Mouse (Mus musculus): ENCODE measurements around the gene Rpl23a. TPM values are rescaled to one million over a fixed set of nuclear protein-coding genes. Genes with fewer than 3 reads are reported as not detected.

Rpl23a gene
- polyA plus RNA-seq (2021; fragmentation: Nextera tagmentation), result 870 and 1,461 TPM in 2 replicates
- long read RNA-seq, experiment 1, transcript Rpl23a-201 (5 exons, 560 nt), result major isoform, 42 of 55 reads
- long read RNA-seq, experiment 1, transcript Rpl23a-202 (4 exons, 588 nt), result minor isoform, 11 of 55 reads
- long read RNA-seq, experiment 1, partial matches to known transcripts, result 0 of 55 reads
- long read RNA-seq, experiment 1, other reads (novel, unspliced or antisense), result 2 of 55 reads
- long read RNA-seq, experiment 2, transcript Rpl23a-201 (5 exons, 560 nt), result major isoform, 593 of 641 reads
- long read RNA-seq, experiment 2, transcript Rpl23a-202 (4 exons, 588 nt), result minor isoform, 37 of 641 reads
- long read RNA-seq, experiment 2, partial matches to known transcripts, result 0 of 641 reads
- long read RNA-seq, experiment 2, other reads (novel, unspliced or antisense), result 11 of 641 reads

GRCm38 (mm10) chr11:78182961-78183844 lies at the start of gene Rpl23a:
Gene Rpl23a (minus strand): TSS chr11:78183584.

DNA sequence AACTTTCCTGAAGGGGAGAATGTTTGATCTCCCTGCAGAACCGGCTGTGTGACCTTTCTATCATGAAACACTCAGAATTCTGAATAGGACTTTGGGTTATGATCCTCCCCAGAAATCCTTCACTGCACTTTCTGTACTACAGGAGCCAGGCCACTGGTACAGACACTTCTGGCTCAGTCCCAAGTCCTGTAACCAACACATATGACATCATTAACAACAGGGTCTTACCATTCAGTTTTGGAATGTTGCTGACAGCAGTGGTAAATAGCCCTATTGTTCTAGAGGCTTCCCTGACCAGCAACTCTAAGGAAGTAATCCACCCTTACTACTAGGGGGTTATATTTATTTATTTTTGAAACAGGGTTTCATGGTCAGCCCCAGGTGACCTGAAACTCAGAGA lies 9.7 kb upstream of the Rpl23a start, which contains the start of gene Proca1:
TSS of gene Proca1 (plus strand) at position 280 of the 400 bp plus-strand sequence.

GRCm38 (mm10) chr11:78188331-78189233 lies 5.2 kb upstream of the Rpl23a start, which contains the start of gene Rab34:
Gene Rab34 (plus strand): TSS chr11:78188430.

GRCm38 (mm10) chr11:78176402-78176862 lies 7.0 kb downstream of the Rpl23a start, which contains the start of the genes Nek8 and Tlcd1:
Gene Nek8 (minus strand): TSS chr11:78176675.
Gene Tlcd1 (plus strand): TSS chr11:78176711.

DNA sequence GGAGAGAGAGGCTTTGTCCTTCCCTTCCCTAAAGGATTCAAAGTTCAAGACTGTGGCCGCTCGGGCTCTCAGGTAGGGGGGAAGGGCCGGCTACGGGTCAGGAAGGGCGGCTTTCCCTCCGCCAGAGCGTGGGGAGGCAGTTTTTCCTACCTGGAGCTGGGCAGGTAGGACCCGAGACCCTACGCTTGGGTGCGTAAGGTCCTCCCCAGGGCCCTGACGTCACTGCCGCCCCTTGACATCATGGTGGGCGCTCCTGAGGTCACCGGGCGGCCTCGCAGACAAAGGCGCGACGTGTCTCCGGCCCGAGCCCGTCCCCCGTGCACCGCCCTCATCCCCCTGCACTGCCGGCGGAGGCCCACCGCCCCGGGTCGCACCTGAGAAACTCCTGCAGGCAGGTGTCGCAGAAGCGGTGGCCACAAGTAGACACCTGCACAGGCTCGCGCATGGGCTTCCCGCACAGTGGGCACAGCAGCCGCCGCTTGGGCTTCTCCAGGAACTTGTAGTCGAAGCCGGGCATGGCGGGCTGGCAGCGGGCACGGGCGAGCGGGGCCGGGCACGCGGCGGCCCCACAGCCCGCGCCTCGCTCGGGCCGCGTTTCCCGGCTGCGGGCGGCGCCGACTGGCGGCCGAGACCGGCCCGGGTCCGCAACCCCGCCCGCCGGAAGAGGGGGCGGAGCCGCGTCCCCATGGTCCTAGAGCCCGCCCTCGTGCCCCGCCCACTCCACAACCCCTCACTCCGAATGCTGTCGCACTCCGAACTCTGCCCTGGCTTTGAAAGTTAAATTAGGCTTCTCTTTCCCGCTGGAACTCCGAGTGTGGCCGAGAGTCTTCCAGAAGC lies 18.2 kb downstream of the Rpl23a start, which contains the start of gene Traf4:
TSS of gene Traf4 (minus strand) at position 666 of the 837 bp plus-strand sequence.

Other genes with a start within 250 kb of the Rpl23a start
- 5.7 and 6.3 TPM in 2 replicates for gene Phf12, start 200.8 kb downstream of the Rpl23a start, polyA plus RNA-seq (2021; fragmentation: Nextera tagmentation)
- gene Dhrs13, start 151.3 kb downstream of the Rpl23a start, polyA plus RNA-seq (2021; fragmentation: Nextera tagmentation), result 8.0 and 8.2 TPM in 2 replicates
- gene Flot2, start 145.7 kb downstream of the Rpl23a start, polyA plus RNA-seq (2021; fragmentation: Nextera tagmentation), result 89.7 and 90.8 TPM in 2 replicates
- 11.0 and 13.0 TPM in 2 replicates for gene Eral1, start 103.2 kb downstream of the Rpl23a start, polyA plus RNA-seq (2021; fragmentation: Nextera tagmentation)
- gene Fam222b, start 88.9 kb downstream of the Rpl23a start, polyA plus RNA-seq (2021; fragmentation: Nextera tagmentation), result 8.8 and 12.2 TPM in 2 replicates
- 3.4 and 8.9 TPM in 2 replicates for gene Traf4, start 18.0 kb downstream of the Rpl23a start, polyA plus RNA-seq (2021; fragmentation: Nextera tagmentation)
- gene Nek8, start 6.9 kb downstream of the Rpl23a start, polyA plus RNA-seq (2021; fragmentation: Nextera tagmentation), result 1.9 TPM in 2 replicates
- gene Tlcd1, start 6.9 kb downstream of the Rpl23a start, polyA plus RNA-seq (2021; fragmentation: Nextera tagmentation), result 38.5 and 43.5 TPM in 2 replicates
- 14.8 and 17.6 TPM in 2 replicates for gene Rab34, start 4.8 kb upstream of the Rpl23a start, polyA plus RNA-seq (2021; fragmentation: Nextera tagmentation)
- 5.5 and 6.3 TPM in 2 replicates for gene Proca1, start 9.8 kb upstream of the Rpl23a start, polyA plus RNA-seq (2021; fragmentation: Nextera tagmentation)
- gene Sdf2, start 62.2 kb upstream of the Rpl23a start, polyA plus RNA-seq (2021; fragmentation: Nextera tagmentation), result 129 and 164 TPM in 2 replicates
- gene Supt6, start 62.4 kb upstream of the Rpl23a start, polyA plus RNA-seq (2021; fragmentation: Nextera tagmentation), result 11.8 and 13.1 TPM in 2 replicates
- gene 2610507B11Rik, start 78.2 kb upstream of the Rpl23a start, polyA plus RNA-seq (2021; fragmentation: Nextera tagmentation), result 46.6 and 50.5 TPM in 2 replicates
- gene BC030499, start 107.3 kb upstream of the Rpl23a start, polyA plus RNA-seq (2021; fragmentation: Nextera tagmentation), result 2.7 and 2.8 TPM in 2 replicates
- 1.7 TPM in 2 replicates for gene Spag5, start 117.9 kb upstream of the Rpl23a start, polyA plus RNA-seq (2021; fragmentation: Nextera tagmentation)
- 1,417 and 1,712 TPM in 2 replicates for gene Aldoc, start 139.4 kb upstream of the Rpl23a start, polyA plus RNA-seq (2021; fragmentation: Nextera tagmentation)
- gene Pigs, start 144.8 kb upstream of the Rpl23a start, polyA plus RNA-seq (2021; fragmentation: Nextera tagmentation), result 53.9 and 59.8 TPM in 2 replicates
- 7.4 and 56.0 TPM in 2 replicates for gene Unc119, start 159.9 kb upstream of the Rpl23a start, polyA plus RNA-seq (2021; fragmentation: Nextera tagmentation)
- gene Foxn1, start 203.0 kb upstream of the Rpl23a start, polyA plus RNA-seq (2021; fragmentation: Nextera tagmentation), result not detected in 2 replicates
- not detected in 2 replicates for gene Slc13a2, start 238.6 kb upstream of the Rpl23a start, polyA plus RNA-seq (2021; fragmentation: Nextera tagmentation)

Data from left cerebral cortex, adult 6 months (tissue).